Mouse (Mus musculus) naive thymus-derived CD4-positive, alpha-beta T cell, adult 2 months (primary cell): ENCODE results near the gene Pycard.
"Not testable (repeated sequence)": the region's sequence is repeated elsewhere in the genome, so short reads cannot be mapped to it uniquely, and the experiment has no call there.

Source experiments
- DNase-seq: peaks from one replicate; pipeline ENCODE4 v3.0.0-alpha.2; 2011; ENCODE audit warnings: low read depth

The Pycard gene

DNA sequence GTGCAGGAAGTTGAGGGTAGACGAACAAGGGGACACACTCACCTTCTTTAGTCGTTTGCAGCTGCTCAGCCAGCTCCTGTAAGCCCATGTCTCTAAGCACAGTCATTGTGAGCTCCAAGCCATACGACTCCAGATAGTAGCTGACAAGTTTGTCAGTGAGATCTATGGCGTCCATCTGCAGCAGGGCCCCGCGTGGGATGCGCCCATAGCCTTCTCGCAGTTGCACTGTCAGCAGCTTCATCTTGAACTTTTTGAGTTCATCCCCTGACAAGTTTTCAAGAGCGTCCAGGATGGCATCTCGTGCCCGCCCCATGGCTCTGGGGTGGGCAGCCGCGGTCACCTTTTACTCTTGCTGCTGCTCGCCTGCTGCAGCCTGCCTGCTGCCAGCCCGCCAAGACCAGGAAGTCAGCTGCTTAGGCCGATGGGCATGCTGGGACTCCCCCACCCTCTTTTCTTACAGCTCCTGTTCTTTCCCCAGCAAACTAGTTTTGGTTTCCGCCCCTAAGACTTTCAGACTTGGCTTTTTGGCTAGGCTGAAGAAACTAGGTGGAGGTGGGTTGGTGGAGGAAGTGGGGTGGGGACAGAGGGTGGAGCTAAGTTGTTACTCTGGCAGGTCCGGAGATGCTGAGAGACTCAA is at the start of gene Pycard:
Gene Pycard, minus strand, starts transcription at position 527 of the 637 bp plus-strand sequence.
- DNase-seq = peak; percentile 91

GRCm38 (mm10) chr7:128042161-128042820 is 48.6 kb upstream of the Pycard start:
- DNase-seq = not testable (repeated sequence)

GRCm38 (mm10) chr7:128033616-128034015 is 39.9 kb upstream of the Pycard start:
- no peak for DNase-seq

GRCm38 (mm10) chr7:128032989-128033293 is 39.3 kb upstream of the Pycard start:
- no peak for DNase-seq

DNA sequence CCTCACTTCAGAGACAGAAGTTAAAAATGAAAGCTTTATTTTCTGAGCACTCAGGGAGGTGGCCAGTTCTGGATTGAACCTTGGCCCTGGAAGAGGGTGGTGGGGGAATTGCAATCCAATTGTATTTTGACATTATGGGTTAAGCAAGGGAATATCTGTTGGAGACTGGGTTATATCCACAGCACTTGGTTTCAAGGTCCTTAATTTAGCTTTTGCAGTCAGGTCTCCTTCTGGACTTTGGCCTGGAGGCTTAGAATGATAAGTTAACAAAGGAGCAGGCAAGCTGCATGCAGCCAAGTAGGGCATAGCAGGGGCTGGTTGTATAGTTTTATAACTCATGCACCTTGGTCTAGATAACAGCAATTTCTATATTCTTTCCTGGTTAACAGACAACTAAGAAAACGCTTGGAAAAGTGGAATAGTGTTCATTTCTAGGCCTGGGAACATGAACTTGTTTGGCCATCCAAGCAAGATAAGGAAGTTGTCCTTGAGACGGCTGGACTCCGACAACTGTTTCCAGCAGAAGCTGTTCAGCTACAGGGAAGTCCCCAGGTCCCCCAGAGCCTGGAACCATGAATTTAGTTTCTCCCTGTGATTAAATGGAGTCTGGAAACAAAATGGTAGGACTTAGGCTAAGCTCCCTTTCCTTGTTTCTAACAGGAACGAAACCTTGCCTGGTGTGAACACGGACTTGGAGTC is 38.8 kb upstream of the Pycard start:
- DNase-seq = no peak

GRCm38 (mm10) chr7:128031403-128031976 is 37.8 kb upstream of the Pycard start:
- no peak for DNase-seq

DNA sequence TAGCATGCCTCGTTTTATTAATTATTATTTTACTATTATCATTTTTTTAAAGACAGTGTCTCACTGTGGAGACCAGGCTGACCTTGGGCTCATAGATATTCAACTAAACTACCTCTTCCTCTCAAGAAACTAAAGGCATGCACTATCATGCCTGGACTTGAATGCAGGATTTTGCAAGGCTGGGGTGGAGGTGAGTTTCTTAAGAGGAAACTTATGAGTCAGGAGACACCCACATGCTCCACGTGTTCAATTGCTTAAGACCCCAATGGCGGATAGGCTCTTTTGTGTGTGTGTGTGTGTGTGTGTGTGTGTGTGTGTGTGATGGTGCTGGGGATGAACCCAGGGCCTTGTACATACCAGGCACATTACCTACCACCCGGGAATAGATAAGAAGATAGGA is 31.7 kb upstream of the Pycard start:
- no peak for DNase-seq

DNA sequence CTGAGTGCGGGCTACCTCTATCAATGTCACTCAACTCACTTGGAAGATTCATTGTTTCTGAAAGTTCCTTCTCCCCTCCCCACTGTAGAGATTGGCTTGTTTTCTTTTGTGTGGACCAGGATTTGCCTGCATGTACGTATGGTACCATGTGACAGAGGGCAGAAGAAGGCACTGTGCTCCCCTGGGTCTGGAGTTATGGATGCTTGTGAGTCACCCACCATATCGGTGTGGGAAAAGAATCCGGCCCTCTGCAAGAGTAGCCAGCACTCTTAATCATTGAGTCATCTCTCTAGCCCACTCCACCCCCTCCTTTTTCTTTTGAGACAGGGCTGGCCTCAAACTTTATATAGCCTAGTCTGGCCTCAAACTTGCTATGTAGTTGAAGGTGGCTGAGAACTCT is 31.3 kb upstream of the Pycard start:
- no peak for DNase-seq

GRCm38 (mm10) chr7:128024364-128024763 is 30.7 kb upstream of the Pycard start:
- no peak for DNase-seq

GRCm38 (mm10) chr7:128023565-128023964 is 29.9 kb upstream of the Pycard start:
- no peak for DNase-seq

DNA sequence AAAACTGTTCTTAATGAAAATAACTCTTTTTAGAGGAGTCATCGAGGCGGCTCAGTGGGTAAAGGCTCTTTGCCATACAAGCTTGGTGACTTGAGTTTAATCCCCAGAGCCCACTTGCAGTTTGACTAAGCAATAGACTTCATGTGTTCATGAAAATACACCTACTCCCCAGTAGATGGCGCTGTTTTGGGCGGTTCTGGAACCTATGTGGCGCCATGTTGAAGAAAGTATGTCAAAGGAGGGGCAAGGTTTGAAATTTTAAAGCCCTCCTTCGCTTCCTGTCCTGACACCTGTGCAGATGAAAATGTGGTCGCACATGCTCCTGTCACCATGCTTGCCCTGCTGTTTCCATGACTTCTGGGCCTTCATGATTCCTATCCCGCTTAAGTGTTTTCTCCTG is 29.3 kb upstream of the Pycard start:
- DNase-seq = peak; percentile 48

- DNase-seq = no peak
These were observed 25.5 kb upstream of the Pycard start for GRCm38 (mm10) chr7:128019187-128019586.

DNA sequence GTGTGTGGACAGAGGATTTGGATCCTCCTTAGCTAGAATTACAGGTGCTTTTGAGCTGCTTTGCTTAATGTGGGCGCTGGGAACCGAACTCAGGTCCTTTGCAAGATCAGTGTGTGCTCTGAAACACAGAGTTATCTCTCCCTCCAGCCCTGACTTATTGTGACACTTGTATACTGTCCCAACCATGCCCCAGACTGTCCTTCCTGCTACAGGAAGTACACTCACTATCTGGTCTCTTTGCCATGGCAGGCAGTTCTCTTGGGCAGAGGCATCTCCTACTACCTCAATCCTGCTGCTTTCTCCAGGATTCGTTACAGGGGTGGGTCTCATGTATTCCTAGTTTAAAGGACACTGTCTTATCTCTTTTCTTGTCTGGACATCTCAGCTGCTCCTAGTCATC is 24.6 kb upstream of the Pycard start:
- DNase-seq = no peak

- DNase-seq = no peak
These were observed 23.0 kb upstream of the Pycard start for GRCm38 (mm10) chr7:128016650-128017049.

DNA sequence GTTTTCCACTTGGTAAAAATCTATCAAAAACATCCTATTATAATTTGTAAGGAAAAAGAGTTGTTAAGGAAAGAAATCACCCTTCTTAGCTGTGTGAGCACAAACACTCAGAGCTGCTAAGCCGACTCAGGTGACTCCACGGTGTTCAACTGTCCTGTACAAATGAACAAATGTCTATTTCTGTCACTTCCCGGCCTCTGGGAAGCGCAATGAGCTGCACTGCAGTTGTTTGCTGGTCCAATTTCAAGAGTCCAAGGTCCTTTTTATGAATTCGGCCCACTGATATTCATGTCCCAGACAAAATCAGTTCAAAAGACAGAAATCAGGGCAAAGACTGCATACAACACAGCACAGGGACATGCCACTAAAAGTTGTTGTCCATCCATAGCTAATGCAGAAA is 22.5 kb upstream of the Pycard start:
- not testable (repeated sequence) for DNase-seq

GRCm38 (mm10) chr7:128013116-128013515 is 19.4 kb upstream of the Pycard start:
- no peak for DNase-seq

DNA sequence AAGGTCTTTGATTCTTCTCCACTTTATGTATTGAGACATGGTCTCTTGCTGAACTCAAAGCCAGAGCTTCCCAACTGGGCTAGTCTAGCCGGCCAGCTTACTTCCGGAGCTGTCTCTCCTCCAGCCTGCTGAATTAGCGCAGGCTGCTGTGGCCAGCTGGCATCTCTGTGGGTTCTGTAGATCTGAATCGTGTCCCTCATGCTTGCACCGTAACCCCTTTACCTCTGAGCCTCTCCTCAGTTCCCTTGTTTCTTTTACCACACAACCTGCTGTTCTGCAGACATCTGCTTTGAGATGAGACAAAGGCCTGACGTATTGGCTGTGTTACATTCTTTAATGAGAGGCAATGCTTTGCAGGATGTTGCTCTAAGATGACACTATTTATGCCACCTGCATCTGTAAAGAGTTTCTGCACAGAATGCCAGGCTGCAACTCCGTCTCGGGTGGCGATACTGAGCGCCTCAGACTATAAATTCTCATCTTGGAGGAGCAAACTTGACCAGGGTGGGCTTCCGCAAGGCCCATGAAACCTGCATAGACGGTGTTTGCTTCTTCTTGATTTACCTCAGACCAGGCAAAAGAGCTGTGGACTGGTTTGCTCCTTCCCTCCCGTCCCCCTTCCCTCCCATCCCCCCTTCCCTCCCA is 18.6 kb upstream of the Pycard start:
- DNase-seq = peak; percentile 25

DNA sequence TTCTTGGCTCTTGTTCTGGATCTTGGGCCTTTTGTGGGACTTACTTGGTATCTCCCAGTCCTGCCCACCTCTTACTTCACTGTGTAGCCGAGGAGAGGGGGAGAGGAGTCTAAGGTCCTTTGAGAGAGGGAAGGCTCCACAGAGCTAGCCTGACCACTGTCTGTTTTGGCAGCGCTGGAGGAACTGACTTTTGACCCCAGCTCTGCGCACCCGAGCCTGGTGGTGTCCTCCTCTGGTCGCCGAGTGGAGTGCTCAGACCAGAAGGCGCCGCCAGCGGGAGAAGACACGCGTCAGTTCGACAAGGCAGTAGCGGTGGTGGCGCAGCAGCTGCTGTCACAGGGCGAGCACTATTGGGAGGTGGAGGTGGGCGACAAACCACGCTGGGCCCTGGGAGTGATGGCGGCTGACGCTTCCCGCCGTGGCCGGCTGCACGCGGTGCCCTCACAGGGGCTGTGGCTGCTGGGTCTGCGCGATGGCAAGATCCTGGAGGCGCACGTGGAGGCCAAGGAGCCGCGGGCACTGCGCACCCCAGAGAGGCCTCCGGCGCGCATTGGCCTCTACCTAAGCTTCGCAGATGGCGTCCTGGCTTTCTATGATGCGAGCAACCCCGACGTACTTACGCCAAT is 16.2 kb upstream of the Pycard start:
- DNase-seq = no peak

- no peak for DNase-seq
These were observed 12.5 kb upstream of the Pycard start for GRCm38 (mm10) chr7:128006193-128006592.

GRCm38 (mm10) chr7:128004487-128005362 is 11.1 kb upstream of the Pycard start:
- no peak for DNase-seq

DNA sequence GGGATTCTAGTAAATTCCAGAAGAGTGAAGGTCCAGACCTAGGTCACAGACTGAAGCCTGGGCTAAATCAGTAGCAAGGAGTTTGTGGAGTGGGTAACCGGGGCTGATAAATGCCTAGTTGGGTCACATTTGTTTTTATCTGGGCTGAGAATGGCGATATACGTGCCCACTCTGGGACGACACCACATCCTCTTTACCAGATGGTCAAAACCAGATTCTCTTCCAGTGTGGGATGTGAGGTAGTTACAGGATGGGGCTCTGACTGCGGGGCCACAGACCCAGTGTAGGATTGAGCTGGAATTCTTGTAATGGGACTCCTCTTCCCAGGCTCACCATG is 10.5 kb upstream of the Pycard start:
- DNase-seq = no peak
